Mouse (Mus musculus): ENCODE data around the gene Prmt3. TPM values are rescaled to one million over a fixed set of nuclear protein-coding genes. Genes with fewer than 3 reads are reported as not detected.

Gene Prmt3
- polyA plus RNA-seq, 1 experiment from 2014 or later = 62.5 TPM

GRCm38 (mm10) chr7:49804638-49805165, 26.6 kb downstream of the Prmt3 start:
- 62% methylated on average over 5 of the region's 5 CpGs for WGBS
- Histone ChIP-seq H3K27ac (peak overlapping the region; percentile 41; the same call in 1 of the 2 replicates), H3K27me3 (no peaks in the 10 kb centered on the region), H3K4me2 (no peak overlapping the region), H3K9ac (no peak overlapping the region), H3K36me3 (peaks cover 55% of the 10 kb centered on the region), H3K4me1 (0 out of 2 replicates have a peak, but pooled peaks cover 4% of the 10 kb centered on the region), H3K4me3 (replicated peaks) (no peak overlapping the region), H3K9me3 (replicated peaks) (no peaks in the 10 kb centered on the region)
- ATAC-seq (replicated peaks; ENCODE audit: low FRiP score) = no peak

DNA sequence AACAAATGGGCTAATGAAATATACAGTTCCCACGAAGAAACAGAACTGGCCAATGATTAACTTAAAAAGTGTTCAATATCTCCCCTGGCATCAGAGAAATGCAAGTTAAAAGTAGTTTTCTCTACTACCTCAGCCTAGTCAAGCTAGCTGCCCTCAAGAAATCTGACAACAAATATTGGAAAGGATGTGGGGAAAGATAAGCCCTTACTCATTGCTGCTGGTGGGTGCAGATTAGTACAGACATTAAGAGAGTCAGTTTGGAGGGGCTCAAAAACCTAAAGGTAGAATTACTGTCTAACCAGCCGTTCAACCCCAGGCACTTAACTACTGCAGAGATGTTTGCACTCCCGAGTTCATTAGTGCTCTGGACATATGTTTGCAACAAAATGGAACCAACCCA, 27.5 kb downstream of the Prmt3 start:
- peak overlapping the region; percentile 41; the same call in 1 of the 2 replicates for H3K27ac ChIP-seq
- no peak overlapping the region for H3K4me2 ChIP-seq
- ATAC-seq (replicated peaks; ENCODE audit: low FRiP score) = no peak
- peaks cover 7% of the 10 kb centered on the region; the same call in 1 of the 2 replicates for H3K4me1 ChIP-seq
- no peaks in the 10 kb centered on the region for H3K27me3 ChIP-seq
- no peak overlapping the region for H3K4me3 ChIP-seq (replicated peaks)
- no peaks in the 10 kb centered on the region for H3K9me3 ChIP-seq (replicated peaks)
- 42% methylated on average over 3 of the region's 3 CpGs for WGBS
- peaks cover 51% of the 10 kb centered on the region for H3K36me3 ChIP-seq
- H3K9ac ChIP-seq = no peak overlapping the region

- Histone ChIP-seq H3K9ac (no peak overlapping the region), H3K36me3 (peaks cover 51% of the 10 kb centered on the region)
These were observed 29.0 kb downstream of the Prmt3 start for GRCm38 (mm10) chr7:49807093-49807682.

DNA sequence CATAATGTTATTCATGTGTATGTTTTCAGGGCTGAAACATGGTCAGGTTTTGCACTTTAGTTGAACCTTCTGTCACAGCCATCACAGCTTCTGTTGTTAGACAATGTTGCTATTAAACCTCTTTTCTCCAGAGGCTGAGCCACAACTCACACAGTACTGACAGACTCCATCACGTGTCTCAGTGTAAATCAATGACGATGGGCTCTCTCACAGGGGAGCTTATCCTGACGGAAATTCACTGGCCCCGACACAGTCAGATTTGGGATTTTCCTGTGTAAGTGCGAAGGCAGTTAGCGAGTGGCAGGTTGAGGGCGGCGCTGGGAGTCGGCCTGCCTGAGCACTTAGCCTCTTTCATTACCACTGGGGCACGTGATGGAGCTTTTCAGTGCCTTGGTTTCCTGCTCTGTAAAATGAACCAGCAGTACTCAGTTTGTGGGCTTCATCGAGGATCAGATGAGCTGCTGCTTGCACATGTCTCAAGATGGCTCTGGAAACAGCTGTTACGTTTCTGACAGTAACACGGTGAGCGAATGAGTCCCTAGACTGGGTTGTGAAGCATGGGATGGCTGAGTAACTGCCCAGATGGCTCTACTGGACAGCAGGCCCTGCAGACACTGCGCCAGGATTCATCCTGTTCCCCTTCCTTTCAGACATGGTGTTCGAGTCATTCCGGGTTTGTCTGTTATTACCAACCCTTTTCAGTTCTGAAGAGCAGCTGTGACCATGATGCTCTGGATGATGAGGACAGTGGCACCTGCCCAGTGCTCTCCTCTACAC, 29.9 kb downstream of the Prmt3 start:
- Histone ChIP-seq H3K9ac (no peak overlapping the region), H3K27me3 (no peaks in the 10 kb centered on the region), H3K4me2 (no peak overlapping the region), H3K36me3 (peaks cover 51% of the 10 kb centered on the region), H3K4me1 (peaks cover 8% of the 10 kb centered on the region; the same call in 1 of the 2 replicates), H3K27ac (no peak overlapping the region), H3K4me3 (replicated peaks) (no peak overlapping the region), H3K9me3 (replicated peaks) (no peaks in the 10 kb centered on the region)
- ATAC-seq (replicated peaks; ENCODE audit: low FRiP score) = no peak
- 80% methylated on average over 17 of the region's 17 CpGs for WGBS

More at GRCm38 (mm10) chr7:49807093-49807682, 29.0 kb downstream of the Prmt3 start:
- ATAC-seq (replicated peaks; ENCODE audit: low FRiP score) = no peak
- no peak overlapping the region for H3K4me3 ChIP-seq (replicated peaks)
- no peaks in the 10 kb centered on the region for H3K9me3 ChIP-seq (replicated peaks)
- no peaks in the 10 kb centered on the region for H3K27me3 ChIP-seq
- no peak overlapping the region for H3K27ac ChIP-seq
- peaks cover 8% of the 10 kb centered on the region; the same call in 1 of the 2 replicates for H3K4me1 ChIP-seq
- H3K4me2 ChIP-seq = no peak overlapping the region
- WGBS = 75% methylated on average over 9 of the region's 9 CpGs

- ATAC-seq (replicated peaks; ENCODE audit: low FRiP score) = no peak
- H3K4me3 ChIP-seq (replicated peaks) = no peak overlapping the region
- H3K4me2 ChIP-seq = no peak overlapping the region
- H3K27ac ChIP-seq = no peak overlapping the region
- peaks cover 49% of the 10 kb centered on the region for H3K36me3 ChIP-seq
- 91% methylated on average over 6 of the region's 6 CpGs for WGBS
- H3K9me3 ChIP-seq (replicated peaks) = no peaks in the 10 kb centered on the region
- H3K27me3 ChIP-seq = no peaks in the 10 kb centered on the region
- H3K4me1 ChIP-seq = peaks cover 8% of the 10 kb centered on the region; the same call in 1 of the 2 replicates
- no peak overlapping the region for H3K9ac ChIP-seq
These were observed 31.0 kb downstream of the Prmt3 start for GRCm38 (mm10) chr7:49809100-49809499.

DNA sequence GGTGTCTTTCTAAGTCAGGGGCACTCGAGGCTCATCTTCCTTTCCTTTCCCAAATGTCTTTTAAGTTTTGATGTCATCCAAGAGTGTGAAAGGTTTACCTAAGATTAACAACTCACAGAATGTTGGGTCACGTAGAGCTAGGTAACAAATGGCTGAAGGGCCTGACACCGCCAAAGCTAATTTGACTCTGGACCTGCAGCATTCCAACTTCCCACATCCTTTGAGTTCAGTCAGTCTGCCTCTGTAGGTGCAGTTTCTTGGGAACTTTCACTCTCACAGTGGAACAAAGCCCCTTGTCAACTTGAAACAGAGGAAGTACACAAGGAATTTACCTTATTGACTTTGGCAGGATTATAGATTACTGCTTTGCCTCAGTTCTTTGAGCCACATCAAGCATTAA, 31.4 kb downstream of the Prmt3 start:
- 50% methylated on average over 3 of the region's 3 CpGs for WGBS
- H3K9me3 ChIP-seq (replicated peaks) = no peaks in the 10 kb centered on the region
- peaks cover 8% of the 10 kb centered on the region; the same call in 1 of the 2 replicates for H3K4me1 ChIP-seq
- no peaks in the 10 kb centered on the region for H3K27me3 ChIP-seq
- H3K4me2 ChIP-seq = no peak overlapping the region
- no peak overlapping the region for H3K4me3 ChIP-seq (replicated peaks)
- peaks cover 52% of the 10 kb centered on the region for H3K36me3 ChIP-seq
- H3K27ac ChIP-seq = 0 out of 2 replicates have a peak overlapping the region, but pooled peaks have one; percentile 14
- ATAC-seq (replicated peaks; ENCODE audit: low FRiP score) = no peak
- H3K9ac ChIP-seq = no peak overlapping the region

- WGBS = 51% methylated on average over 4 of the region's 4 CpGs
- ATAC-seq (replicated peaks; ENCODE audit: low FRiP score) = no peak; the same call in 1 of the 2 replicates
- no peaks in the 10 kb centered on the region for H3K27me3 ChIP-seq
These were observed 33.2 kb downstream of the Prmt3 start for GRCm38 (mm10) chr7:49811346-49811745.

DNA sequence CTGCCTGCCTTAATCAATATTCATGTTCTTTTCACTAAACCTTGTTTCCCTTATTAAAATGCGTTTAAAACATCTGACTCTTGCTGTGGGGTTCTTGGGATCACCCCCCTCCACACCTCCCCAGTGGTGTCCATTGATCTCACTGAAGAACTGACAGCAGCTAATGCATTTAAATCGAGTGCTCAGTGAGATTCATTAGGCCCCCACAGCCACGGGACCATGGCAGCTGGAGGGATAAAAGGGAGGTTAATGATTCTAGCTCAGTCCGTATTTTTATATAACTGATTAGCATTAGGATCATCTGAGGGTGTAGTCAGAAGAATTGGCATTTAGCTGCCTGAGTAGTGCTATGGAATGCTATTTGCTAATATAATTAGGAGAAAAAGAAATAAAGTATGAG, 41.2 kb downstream of the Prmt3 start:
- no peaks in the 10 kb centered on the region for H3K4me1 ChIP-seq
- no peaks in the 10 kb centered on the region for H3K27me3 ChIP-seq
- H3K36me3 ChIP-seq = peaks cover 46% of the 10 kb centered on the region
- no peak for ATAC-seq (replicated peaks; ENCODE audit: low FRiP score)
- H3K9ac ChIP-seq = no peak overlapping the region
- WGBS = 61% methylated on average over 4 of the region's 4 CpGs
- no peaks in the 10 kb centered on the region for H3K9me3 ChIP-seq (replicated peaks)
- H3K4me2 ChIP-seq = no peak overlapping the region
- no peak overlapping the region for H3K27ac ChIP-seq
- H3K4me3 ChIP-seq (replicated peaks) = no peak overlapping the region

More at GRCm38 (mm10) chr7:49811346-49811745, 33.2 kb downstream of the Prmt3 start:
- peaks cover 59% of the 10 kb centered on the region for H3K36me3 ChIP-seq
- H3K4me2 ChIP-seq = no peak overlapping the region
- H3K27ac ChIP-seq = no peak overlapping the region
- no peak overlapping the region for H3K4me3 ChIP-seq (replicated peaks)
- H3K4me1 ChIP-seq = peaks cover 4% of the 10 kb centered on the region; the same call in 1 of the 2 replicates
- H3K9ac ChIP-seq = no peak overlapping the region
- no peaks in the 10 kb centered on the region for H3K9me3 ChIP-seq (replicated peaks)

DNA sequence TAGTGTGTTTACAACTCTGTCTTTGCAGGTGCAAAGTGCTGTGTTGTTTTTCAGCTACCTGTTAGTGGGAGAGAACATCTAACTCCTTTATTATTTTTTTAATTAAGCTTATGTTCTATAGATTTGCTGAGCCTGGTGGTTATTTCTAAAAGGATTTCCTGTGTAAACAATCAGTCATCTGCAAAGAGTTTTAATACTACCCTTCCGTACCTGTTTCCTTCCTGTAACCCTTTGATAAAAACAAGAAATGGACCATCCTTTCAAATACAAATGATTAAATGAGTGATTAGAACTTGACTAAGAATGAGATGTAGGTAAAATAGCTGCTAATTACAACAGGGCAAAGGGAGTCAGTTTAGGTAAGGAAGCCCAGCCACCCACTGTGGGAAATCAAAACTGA, 43.2 kb downstream of the Prmt3 start:
- 86% methylated on average over 1 of the region's 1 CpGs for WGBS

DNA sequence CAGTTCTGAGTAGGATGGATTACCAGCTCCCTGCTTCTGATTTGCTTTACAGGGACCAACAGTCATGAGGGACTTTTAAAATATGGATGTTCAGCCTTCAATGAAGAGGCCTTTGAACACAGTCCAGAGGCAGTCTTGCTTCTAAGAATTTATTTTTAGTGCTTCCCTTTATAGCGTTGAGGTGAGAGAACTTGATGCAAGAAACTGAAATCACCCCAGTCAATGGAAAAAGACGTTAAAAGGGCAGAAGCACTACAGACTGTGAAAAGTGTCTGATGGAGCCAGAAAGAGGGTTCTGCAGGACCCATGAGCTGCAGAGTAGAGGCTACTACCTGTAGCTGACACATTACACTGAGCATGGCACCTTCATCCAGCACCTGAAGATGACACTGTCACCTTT, 43.9 kb downstream of the Prmt3 start:
- H3K4me2 ChIP-seq = no peak overlapping the region
- H3K9me3 ChIP-seq (replicated peaks) = no peaks in the 10 kb centered on the region
- no peaks in the 10 kb centered on the region for H3K27me3 ChIP-seq
- no peak overlapping the region for H3K4me3 ChIP-seq (replicated peaks)
- no peak overlapping the region for H3K27ac ChIP-seq
- peaks cover 44% of the 10 kb centered on the region for H3K36me3 ChIP-seq
- H3K9ac ChIP-seq = no peak overlapping the region
- H3K4me1 ChIP-seq = no peaks in the 10 kb centered on the region
- 88% methylated on average over 2 of the region's 2 CpGs for WGBS
- ATAC-seq (replicated peaks; ENCODE audit: low FRiP score) = no peak

More for the DNA sequence above, 43.2 kb downstream of the Prmt3 start:
- Histone ChIP-seq H3K9me3 (replicated peaks) (no peaks in the 10 kb centered on the region), H3K36me3 (peaks cover 37% of the 10 kb centered on the region), H3K27me3 (no peaks in the 10 kb centered on the region), H3K4me3 (replicated peaks) (no peak overlapping the region), H3K4me2 (no peak overlapping the region), H3K9ac (no peak overlapping the region), H3K27ac (no peak overlapping the region), H3K4me1 (no peaks in the 10 kb centered on the region)
- no peak for ATAC-seq (replicated peaks; ENCODE audit: low FRiP score)

GRCm38 (mm10) chr7:49823595-49823994, 45.4 kb downstream of the Prmt3 start:
- peaks cover 53% of the 10 kb centered on the region for H3K36me3 ChIP-seq
- H3K4me3 ChIP-seq (replicated peaks) = no peak overlapping the region
- H3K27ac ChIP-seq = no peak overlapping the region
- H3K9ac ChIP-seq = no peak overlapping the region
- 83% methylated on average over 4 of the region's 4 CpGs for WGBS
- no peaks in the 10 kb centered on the region for H3K27me3 ChIP-seq
- ATAC-seq (replicated peaks; ENCODE audit: low FRiP score) = no peak
- H3K4me1 ChIP-seq = no peaks in the 10 kb centered on the region
- no peaks in the 10 kb centered on the region for H3K9me3 ChIP-seq (replicated peaks)
- no peak overlapping the region for H3K4me2 ChIP-seq

DNA sequence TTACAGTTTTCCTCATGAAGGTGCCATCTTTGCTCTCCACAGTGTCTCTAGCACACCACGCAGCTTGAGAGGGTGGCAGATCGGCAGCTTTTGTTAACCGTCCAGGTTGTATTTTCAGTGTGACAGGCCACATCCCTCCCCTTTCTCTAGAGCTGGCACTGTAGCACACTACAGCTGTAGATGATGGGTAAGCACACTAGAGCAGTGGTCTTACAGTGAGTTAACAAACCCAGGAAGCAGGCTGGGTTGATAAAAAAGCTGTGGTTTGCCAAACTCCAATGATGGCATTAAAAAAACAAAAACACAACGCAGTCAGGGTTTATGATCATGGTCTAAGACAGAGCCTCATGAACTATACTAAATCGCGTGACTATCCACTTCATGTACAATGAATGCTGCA, 45.9 kb downstream of the Prmt3 start:
- no peak overlapping the region for H3K27ac ChIP-seq
- H3K4me1 ChIP-seq = no peaks in the 10 kb centered on the region
- H3K27me3 ChIP-seq = no peaks in the 10 kb centered on the region
- H3K9ac ChIP-seq = no peak overlapping the region
- H3K9me3 ChIP-seq (replicated peaks) = no peaks in the 10 kb centered on the region
- ATAC-seq (replicated peaks; ENCODE audit: low FRiP score) = no peak
- WGBS = 89% methylated on average over 6 of the region's 6 CpGs
- H3K36me3 ChIP-seq = peaks cover 54% of the 10 kb centered on the region
- no peak overlapping the region for H3K4me2 ChIP-seq
- no peak overlapping the region for H3K4me3 ChIP-seq (replicated peaks)
